Mouse (Mus musculus) cortical plate, adult 2 months (tissue): Measurements from ENCODE around the gene Ly6g6e. TPM values are rescaled to one million over a fixed set of nuclear protein-coding genes. Genes with fewer than 3 reads are reported as not detected.

Experiments
- H3K27ac ChIP-seq: fragments of 200-500 bp; 2 replicates; pipeline ENCODE4 v1.5.1; 2012; ENCODE audit warnings: low read length, control low read depth, inconsistent platforms; ENCODE audit not compliant: insufficient read depth
- H3K4me1 ChIP-seq: fragments of 200-500 bp; 2 replicates; pipeline ENCODE4 v1.6.1; 2011; ENCODE audit warnings: low read length; ENCODE audit not compliant: control insufficient read depth, insufficient read depth
- H3K4me3 ChIP-seq: fragments of 200-500 bp; 2 replicates; pipeline ENCODE4 v1.5.1; 2011; ENCODE audit warnings: mild to moderate bottlenecking, low read length, control low read depth; ENCODE audit not compliant: insufficient read depth
- CTCF ChIP-seq: fragments of 200-500 bp; IDR thresholded peaks from 2 replicates; pipeline ENCODE4 v1.5.1; 2011; ENCODE audit warnings: mild to moderate bottlenecking, control low read depth, low read length; ENCODE audit not compliant: insufficient read depth; ENCODE audit errors: extremely low read depth
- POLR2A ChIP-seq: fragments of 200-500 bp; IDR thresholded peaks from 2 replicates; pipeline ENCODE4 v1.6.1; 2011; ENCODE audit warnings: mild to moderate bottlenecking, low read length, control low read depth; ENCODE audit not compliant: insufficient read depth; ENCODE audit errors: extremely low read depth
- polyA plus RNA-seq: library from polyadenylated mRNA; depleted of rRNA; stranded (reverse); fragments of >200 nt; gene quantifications from 2 replicates; pipeline ENCODE4 v1.2.3, GENCODE M21; 2012

Gene Ly6g6e
- polyA plus RNA-seq, 1 experiment, result 5.5 TPM

- TF ChIP-seq CTCF (no peak), POLR2A (no peak)
- no peaks in the 10 kb centered on the region for H3K4me1 ChIP-seq
- H3K27ac ChIP-seq, result no peak overlapping the region
- H3K4me3 ChIP-seq, result no peak overlapping the region
These were observed 5.2 kb upstream of the Ly6g6e start for GRCm38 (mm10) chr17:35071454-35071853.

GRCm38 (mm10) chr17:35074097-35074496, 2.6 kb upstream of the Ly6g6e start:
- H3K27ac ChIP-seq, result no peak overlapping the region
- H3K4me1 ChIP-seq, result no peaks in the 10 kb centered on the region
- H3K4me3 ChIP-seq, result no peak overlapping the region
- TF ChIP-seq CTCF, result no peak
- TF ChIP-seq POLR2A, result no peak

- no peak overlapping the region for H3K27ac ChIP-seq
- no peak for TF ChIP-seq CTCF
- no peak for TF ChIP-seq POLR2A
- no peaks in the 10 kb centered on the region for H3K4me1 ChIP-seq
- H3K4me3 ChIP-seq, result peak overlapping the region; percentile 21; the same call in 1 of the 2 replicates
These were observed 583 bp downstream of the Ly6g6e start for GRCm38 (mm10) chr17:35077285-35077684.

GRCm38 (mm10) chr17:35077786-35078233, 1.1 kb downstream of the Ly6g6e start, which contains the start of gene Ly6g6d:
Ly6g6d (minus strand) TSS chr17:35078065.
- Histone ChIP-seq H3K27ac (no peak within 1 kb of the TSS), H3K4me3 (peak within 1 kb of the TSS; percentile 21), H3K4me1 (no peaks in the 10 kb centered on the region)
- TF ChIP-seq CTCF (peak; percentile 26), POLR2A (no peak)

- TF ChIP-seq CTCF (no peak), POLR2A (no peak)
- H3K4me1 ChIP-seq, result no peaks in the 10 kb centered on the region
- no peak overlapping the region for H3K4me3 ChIP-seq
- H3K27ac ChIP-seq, result no peak overlapping the region
These were observed 3.1 kb downstream of the Ly6g6e start for GRCm38 (mm10) chr17:35079778-35080177.

- no peak for TF ChIP-seq POLR2A
- no peak for TF ChIP-seq CTCF
- no peak overlapping the region for H3K4me3 ChIP-seq
- H3K27ac ChIP-seq, result no peak overlapping the region
- no peaks in the 10 kb centered on the region for H3K4me1 ChIP-seq
These were observed 3.5 kb downstream of the Ly6g6e start for GRCm38 (mm10) chr17:35080248-35080647.

- Histone ChIP-seq H3K4me3 (no peak overlapping the region), H3K4me1 (no peaks in the 10 kb centered on the region), H3K27ac (peak overlapping the region; percentile 80; the same call in 1 of the 2 replicates)
- no peak for TF ChIP-seq CTCF
- TF ChIP-seq POLR2A, result no peak
These were observed 4.0 kb downstream of the Ly6g6e start for GRCm38 (mm10) chr17:35080710-35081109.

GRCm38 (mm10) chr17:35082841-35083576, 6.3 kb downstream of the Ly6g6e start:
- no peak overlapping the region for H3K27ac ChIP-seq
- no peaks in the 10 kb centered on the region for H3K4me1 ChIP-seq
- no peak overlapping the region for H3K4me3 ChIP-seq
- no peak for TF ChIP-seq POLR2A
- no peak for TF ChIP-seq CTCF

GRCm38 (mm10) chr17:35083929-35084497, 7.3 kb downstream of the Ly6g6e start:
- Histone ChIP-seq H3K27ac (no peak overlapping the region), H3K4me3 (no peak overlapping the region), H3K4me1 (no peaks in the 10 kb centered on the region)
- TF ChIP-seq CTCF, result no peak
- TF ChIP-seq POLR2A, result no peak

- TF ChIP-seq POLR2A, result no peak
- no peak for TF ChIP-seq CTCF
- H3K4me3 ChIP-seq, result no peak within 1 kb of the TSS
- H3K4me1 ChIP-seq, result no peaks in the 10 kb centered on the region
- no peak within 1 kb of the TSS for H3K27ac ChIP-seq
These were observed 8.6 kb downstream of the Ly6g6e start, which contains the start of gene Ly6g6f for GRCm38 (mm10) chr17:35085208-35085865. Ly6g6f (minus strand) TSS chr17:35085610.
